Comparison of ENCODE assay signal across 13 mouse cellular contexts in the genomic region with DNA sequence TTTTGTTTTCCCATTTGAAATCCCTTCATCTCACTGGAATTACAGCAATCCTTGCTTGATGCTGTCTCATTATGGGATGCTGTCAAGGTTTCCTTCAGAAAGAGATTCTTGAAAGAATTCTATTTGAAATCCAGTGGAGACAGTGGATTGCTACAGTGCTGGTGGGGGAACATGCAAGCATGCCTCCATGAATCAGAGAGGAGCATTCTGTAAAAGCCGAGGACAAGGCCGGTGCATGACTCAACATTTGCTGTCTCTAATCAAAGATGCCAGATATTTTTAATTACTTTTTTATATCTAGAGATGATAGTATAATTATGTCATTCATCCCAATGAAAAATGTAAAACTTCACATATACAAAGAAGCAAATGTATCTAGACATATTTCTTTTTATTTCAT.
"Had no signal": no experiment of that assay in that cellular context is flagged by ENCODE, and none has a peak within 500 bp of the region (broad histone marks: within the 10 kb centered on the region; RNA-seq: fewer than 3 reads in every experiment).

No protein-coding gene starts in this region.

- DNase-seq: gastrocnemius, adult 2 months; gastrocnemius, postnatal 10 days; gastrocnemius, postnatal 25 days; heart, adult 18-20 months; heart, postnatal 10 days; heart, postnatal 4 days; kidney, adult 2 months; kidney, adult 9 months; kidney, postnatal 10 days; kidney, postnatal 25 days; kidney, postnatal 4 days; liver; liver, embryonic 13.5 days had no signal
